Mouse (Mus musculus): ENCODE results near the gene St8sia2. TPM values are rescaled to one million over a fixed set of nuclear protein-coding genes. Genes with fewer than 3 reads are reported as not detected.

Gene St8sia2
- polyA plus RNA-seq, 1 experiment from 2014 or later = 36.5 TPM

GRCm38 (mm10) chr7:73894506-73894905 lies 119.0 kb downstream of the St8sia2 start:
- Histone ChIP-seq H3K36me3 (no peaks in the 10 kb centered on the region), H3K4me3 (no peak overlapping the region), H3K27ac (0 out of 2 replicates have a peak overlapping the region, but pooled peaks have one; percentile 31), H3K9me3 (no peaks in the 10 kb centered on the region), H3K4me1 (replicated peaks) (peaks cover 35% of the 10 kb centered on the region), H3K27me3 (ENCODE audit: insufficient read depth, poor library complexity, severe bottlenecking) (peaks cover 35% of the 10 kb centered on the region)
- WGBS = 31% methylated on average over 6 of the region's 6 CpGs
- DNase-seq (ENCODE audit: low spot score) = peak; percentile 56

GRCm38 (mm10) chr7:73891830-73892229 lies 121.7 kb downstream of the St8sia2 start:
- peaks cover 36% of the 10 kb centered on the region for H3K4me1 ChIP-seq (replicated peaks)
- no peak for DNase-seq (ENCODE audit: low spot score)
- no peak overlapping the region for H3K4me3 ChIP-seq
- H3K36me3 ChIP-seq = no peaks in the 10 kb centered on the region
- WGBS = 88% methylated on average over 5 of the region's 5 CpGs
- H3K27ac ChIP-seq = no peak overlapping the region
- no peaks in the 10 kb centered on the region for H3K9me3 ChIP-seq
- H3K27me3 ChIP-seq (ENCODE audit: insufficient read depth, poor library complexity, severe bottlenecking) = peaks cover 26% of the 10 kb centered on the region

GRCm38 (mm10) chr7:73890891-73891610 lies 122.4 kb downstream of the St8sia2 start:
- no peak overlapping the region for H3K27ac ChIP-seq
- no peaks in the 10 kb centered on the region for H3K9me3 ChIP-seq
- 74% methylated on average over 9 of the region's 9 CpGs for WGBS
- H3K4me1 ChIP-seq (replicated peaks) = peaks cover 37% of the 10 kb centered on the region
- H3K27me3 ChIP-seq (ENCODE audit: insufficient read depth, poor library complexity, severe bottlenecking) = peaks cover 18% of the 10 kb centered on the region
- DNase-seq (ENCODE audit: low spot score) = no peak
- H3K4me3 ChIP-seq = no peak overlapping the region
- H3K36me3 ChIP-seq = no peaks in the 10 kb centered on the region

- WGBS = 90% methylated on average over 5 of the region's 5 CpGs
- Histone ChIP-seq H3K27me3 (ENCODE audit: insufficient read depth, poor library complexity, severe bottlenecking) (peaks cover 12% of the 10 kb centered on the region), H3K9me3 (no peaks in the 10 kb centered on the region), H3K36me3 (no peaks in the 10 kb centered on the region), H3K4me1 (replicated peaks) (peaks cover 35% of the 10 kb centered on the region), H3K4me3 (no peak overlapping the region), H3K27ac (no peak overlapping the region)
- no peak for DNase-seq (ENCODE audit: low spot score)
These were observed 123.0 kb downstream of the St8sia2 start for GRCm38 (mm10) chr7:73890466-73890865.
